In the genomic region with DNA sequence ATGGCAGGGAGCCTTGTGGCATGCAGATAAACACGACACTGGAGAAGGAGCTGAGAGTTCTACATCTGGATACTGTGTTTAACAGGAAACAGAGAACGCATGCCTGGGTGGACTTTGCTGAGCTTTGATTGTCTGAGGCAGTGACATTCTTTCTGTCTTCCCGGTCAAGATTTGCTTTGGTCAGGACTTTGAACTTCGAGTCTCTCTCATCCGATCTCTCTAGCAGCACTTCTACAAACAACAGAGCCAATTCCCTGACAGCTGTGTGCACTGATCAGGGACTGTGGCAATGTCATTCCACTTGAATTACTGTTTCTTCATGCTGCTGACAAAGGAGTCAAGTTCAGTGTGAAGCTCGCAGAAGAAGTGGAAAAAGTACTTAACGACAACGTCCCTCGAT, we compare ENCODE assay signal across 19 mouse cellular contexts.
"Had no signal": no experiment of that assay in that cellular context is flagged by ENCODE, and none has a peak within 500 bp of the region (broad histone marks: within the 10 kb centered on the region; RNA-seq: fewer than 3 reads in every experiment).

No protein-coding gene starts in this region.

- H3K4me3 ChIP-seq: layer of hippocampus, adult 2 months; limb, embryonic 15.5 days; midbrain, embryonic 12.5 days; midbrain, embryonic 15.5 days; neural tube, embryonic 12.5 days; neural tube, embryonic 15.5 days; stomach, embryonic 15.5 days had no signal

- H3K27me3 ChIP-seq: limb, embryonic 15.5 days; midbrain, embryonic 12.5 days; midbrain, embryonic 15.5 days; neural tube, embryonic 12.5 days; neural tube, embryonic 15.5 days; stomach, embryonic 15.5 days had no signal

- H3K4me2 ChIP-seq: limb, embryonic 15.5 days; liver, embryonic 11.5 days; lung, embryonic 14.5 days; midbrain, embryonic 12.5 days; midbrain, embryonic 15.5 days; neural tube, embryonic 12.5 days; neural tube, embryonic 15.5 days; stomach, embryonic 15.5 days had no signal

- H3K36me3 ChIP-seq: limb, embryonic 15.5 days; midbrain, embryonic 12.5 days; midbrain, embryonic 15.5 days; neural tube, embryonic 12.5 days; neural tube, embryonic 15.5 days; stomach, embryonic 15.5 days had no signal

- H3K27ac ChIP-seq: layer of hippocampus, adult 2 months; limb, embryonic 15.5 days; liver, embryonic 14.5 days; macrophage; midbrain, embryonic 12.5 days; midbrain, embryonic 15.5 days; neural tube, embryonic 12.5 days; neural tube, embryonic 15.5 days; stomach, embryonic 15.5 days had no signal

- H3K9ac ChIP-seq: limb, embryonic 15.5 days; liver, embryonic 14.5 days; liver, postnatal 0 days; lung, embryonic 14.5 days; midbrain, embryonic 12.5 days; midbrain, embryonic 15.5 days; neural tube, embryonic 12.5 days; neural tube, embryonic 15.5 days; stomach, embryonic 15.5 days had no signal

- H3K4me1 ChIP-seq: limb, embryonic 15.5 days; midbrain, embryonic 12.5 days; midbrain, embryonic 15.5 days; neural tube, embryonic 12.5 days; neural tube, embryonic 15.5 days; stomach, embryonic 15.5 days had no signal

- H3K9me3 ChIP-seq: limb, embryonic 15.5 days; midbrain, embryonic 12.5 days; midbrain, embryonic 15.5 days; neural tube, embryonic 12.5 days; neural tube, embryonic 15.5 days; stomach, embryonic 15.5 days had no signal

- DNase-seq: kidney, adult 18-20 months; layer of hippocampus, adult 9-11 months; liver, postnatal 0 days; lung, embryonic 14.5 days; right cerebral cortex, adult 18-20 months; right cerebral cortex, postnatal 14 days; spleen, adult 18-20 months; thymus, postnatal 25 days had no signal

- ATAC-seq: liver, postnatal 0 days; lung, postnatal 0 days; midbrain, embryonic 15.5 days had no signal
